Mouse (Mus musculus): Measurements from ENCODE around the gene 1700025B11Rik.
"Not testable (repeated sequence)": the region's sequence is repeated elsewhere in the genome, so short reads cannot be mapped to it uniquely, and the experiment has no call there.

Gene 1700025B11Rik

GRCm38 (mm10) chr15:77561792-77562191 is at the start of gene 1700025B11Rik:
TSS of gene 1700025B11Rik (minus strand) at chr15:77561892.
- in situ Hi-C loops (cut with MboI, MseI), result no loop called here

- in situ Hi-C loops (cut with MboI, MseI), result loop anchor here (5.0 kb wide), 1 partner anchor 56 kb away; no protein-coding TSS in a partner anchor
These were observed 44.4 kb upstream of the 1700025B11Rik start for GRCm38 (mm10) chr15:77606069-77606468.

DNA sequence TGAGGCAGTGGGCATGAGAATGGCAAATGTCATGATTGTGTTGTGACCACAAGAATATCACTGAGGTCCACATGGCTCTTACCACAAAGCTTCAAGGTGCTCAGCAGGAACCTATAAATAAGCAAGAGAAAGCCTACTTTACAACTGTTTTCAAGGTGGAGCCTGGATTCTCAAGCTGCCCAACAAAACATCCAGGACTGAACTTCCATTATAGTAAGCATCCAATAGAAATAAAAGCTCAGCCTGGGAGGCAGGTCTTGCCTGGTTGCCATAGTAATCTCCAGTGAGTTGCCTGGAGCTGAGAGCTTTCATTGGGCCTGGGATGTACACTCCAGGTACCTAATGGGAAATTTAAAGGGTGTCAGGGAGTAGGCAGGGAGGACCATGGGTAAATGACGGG is 37.3 kb upstream of the 1700025B11Rik start, which contains the start of gene Gm36245:
Gene Gm36245 (plus strand): TSS at position 301 of the 400 bp plus-strand sequence.
- in situ Hi-C loops (cut with MboI, MseI), result loop anchor here (10.0 kb wide), 1 partner anchor 616 kb away; no protein-coding TSS in a partner anchor

GRCm38 (mm10) chr15:77598429-77598828 is 36.7 kb upstream of the 1700025B11Rik start:
- in situ Hi-C loops (cut with MboI, MseI), result loop anchor here (10.0 kb wide), 1 partner anchor 616 kb away; no protein-coding TSS in a partner anchor

- in situ Hi-C loops (cut with MboI, MseI), result loop anchor here (10.0 kb wide), 1 partner anchor 619 kb away; no protein-coding TSS in a partner anchor
These were observed 34.3 kb upstream of the 1700025B11Rik start, which contains the start of gene Apol10b for GRCm38 (mm10) chr15:77595961-77596360. TSS of gene Apol10b (minus strand) at chr15:77596125.

DNA sequence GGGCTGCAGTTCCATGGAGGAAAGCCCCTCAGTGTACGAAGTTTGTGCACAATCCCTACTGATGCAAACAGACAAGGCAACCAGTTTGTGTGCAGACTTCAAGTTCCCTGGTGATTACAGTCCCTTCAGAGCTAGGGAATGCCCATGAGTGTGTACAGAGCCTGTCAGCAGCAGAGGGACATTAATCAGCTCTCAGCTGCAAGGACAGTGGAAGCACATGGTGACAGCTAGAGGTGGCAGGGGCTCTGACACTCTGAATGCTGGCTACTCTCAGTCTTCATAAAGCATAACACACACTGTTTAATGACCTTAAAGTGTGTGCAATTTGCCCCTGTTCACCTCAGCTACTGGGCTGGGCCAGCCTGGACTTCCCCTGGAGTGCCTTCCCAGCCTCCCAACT is 31.9 kb upstream of the 1700025B11Rik start:
- in situ Hi-C loops (cut with MboI, MseI), result loop anchor here (10.0 kb wide), 1 partner anchor 621 kb away; no protein-coding TSS in a partner anchor

- in situ Hi-C loops (cut with MboI, MseI), result loop anchor here (10.0 kb wide), 1 partner anchor 624 kb away; no protein-coding TSS in a partner anchor
These were observed 29.2 kb upstream of the 1700025B11Rik start for GRCm38 (mm10) chr15:77590881-77591280.

DNA sequence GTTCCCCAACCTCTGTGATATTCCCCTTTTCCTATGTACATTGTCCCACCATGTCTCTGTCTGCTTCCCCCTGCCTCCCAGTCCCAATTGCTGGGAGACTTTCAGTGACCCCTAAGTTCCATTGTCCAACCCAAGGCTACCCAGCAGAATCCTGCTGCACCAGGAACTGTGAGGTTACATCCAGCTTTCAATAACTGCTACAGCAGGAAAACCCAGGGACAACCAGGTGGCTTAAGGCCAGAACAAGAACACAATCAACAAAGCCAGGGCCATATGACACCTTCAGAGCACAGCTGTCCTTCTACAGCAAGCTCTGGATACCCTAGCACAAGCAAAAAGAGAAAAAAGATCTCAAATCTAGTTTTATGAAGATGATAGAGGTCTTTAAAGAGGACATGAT is 27.3 kb upstream of the 1700025B11Rik start:
- in situ Hi-C loops (cut with MboI, MseI), result no loop called here

- in situ Hi-C loops (cut with MboI, MseI), result no loop called here
These were observed 25.3 kb upstream of the 1700025B11Rik start for GRCm38 (mm10) chr15:77587026-77587425.

- in situ Hi-C loops (cut with MboI, MseI), result no loop called here
These were observed 20.0 kb upstream of the 1700025B11Rik start for GRCm38 (mm10) chr15:77581681-77582080.

- in situ Hi-C loops (cut with MboI, MseI), result no loop called here
These were observed 17.6 kb upstream of the 1700025B11Rik start for GRCm38 (mm10) chr15:77579311-77579710.

DNA sequence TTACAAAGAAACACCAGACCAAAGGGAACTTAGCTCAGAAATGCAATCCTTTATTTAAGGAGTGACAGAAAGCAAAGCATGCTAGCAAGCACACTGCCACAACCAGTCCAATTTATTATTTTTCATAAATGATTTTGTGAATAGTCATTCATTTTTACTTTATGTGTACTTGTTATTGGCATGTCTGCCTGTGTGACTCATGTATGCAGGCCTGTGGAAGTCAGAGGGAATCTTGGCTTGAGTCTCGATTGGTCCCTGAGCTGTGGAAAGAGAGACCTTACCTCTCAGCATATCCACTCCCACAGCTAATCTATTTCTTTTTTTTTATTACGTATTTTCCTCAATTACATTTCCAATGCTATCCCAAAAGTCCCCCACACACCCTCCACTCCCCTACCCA is 17.1 kb upstream of the 1700025B11Rik start:
- in situ Hi-C loops (cut with MboI, MseI), result no loop called here

- in situ Hi-C loops (cut with MboI, MseI), result no loop called here
These were observed 1.5 kb upstream of the 1700025B11Rik start for GRCm38 (mm10) chr15:77563219-77563618.

DNA sequence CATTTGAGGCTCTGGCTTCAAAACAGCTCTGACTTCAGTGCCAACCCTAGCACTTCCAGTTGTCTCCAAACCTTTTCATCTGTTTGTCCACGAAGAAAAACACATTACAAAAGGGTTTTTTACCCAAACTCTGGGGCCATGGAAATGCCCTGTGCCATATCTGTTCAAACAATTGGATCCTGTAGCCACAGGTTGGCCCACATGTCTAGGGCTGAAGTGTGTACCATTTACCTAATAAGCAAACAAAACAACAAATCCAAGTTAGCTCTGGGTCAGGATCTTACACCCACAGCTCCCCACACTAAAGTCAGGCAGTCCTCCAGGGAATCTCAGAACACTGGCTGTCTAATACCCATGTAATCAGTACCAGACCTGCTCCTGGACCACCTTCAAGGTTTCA is 22.5 kb downstream of the 1700025B11Rik start:
- in situ Hi-C loops (cut with MboI, MseI), result not testable (repeated sequence)

DNA sequence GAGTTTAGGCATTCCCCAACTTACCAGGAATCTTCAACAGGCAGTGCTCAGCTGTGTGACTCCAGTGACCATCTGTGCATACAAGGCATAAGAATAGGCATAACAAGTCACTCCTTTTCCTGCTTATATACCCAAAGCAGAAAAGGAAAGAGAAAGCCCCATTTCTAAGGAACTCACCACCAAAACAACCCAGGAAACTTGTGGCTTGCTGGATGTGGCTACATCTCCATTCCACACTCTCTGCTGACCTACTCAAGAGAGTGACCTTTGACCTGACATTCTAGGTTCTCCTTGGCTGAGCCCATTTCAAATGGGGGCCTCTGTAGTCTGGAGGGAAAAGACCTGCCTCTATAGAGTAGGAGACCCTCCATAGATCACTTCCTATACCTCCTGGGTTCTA is 28.5 kb downstream of the 1700025B11Rik start, which contains the start of gene Apol7c:
Gene Apol7c (minus strand): TSS at position 101 of the 400 bp plus-strand sequence.
- in situ Hi-C loops (cut with MboI, MseI), result no loop called here

DNA sequence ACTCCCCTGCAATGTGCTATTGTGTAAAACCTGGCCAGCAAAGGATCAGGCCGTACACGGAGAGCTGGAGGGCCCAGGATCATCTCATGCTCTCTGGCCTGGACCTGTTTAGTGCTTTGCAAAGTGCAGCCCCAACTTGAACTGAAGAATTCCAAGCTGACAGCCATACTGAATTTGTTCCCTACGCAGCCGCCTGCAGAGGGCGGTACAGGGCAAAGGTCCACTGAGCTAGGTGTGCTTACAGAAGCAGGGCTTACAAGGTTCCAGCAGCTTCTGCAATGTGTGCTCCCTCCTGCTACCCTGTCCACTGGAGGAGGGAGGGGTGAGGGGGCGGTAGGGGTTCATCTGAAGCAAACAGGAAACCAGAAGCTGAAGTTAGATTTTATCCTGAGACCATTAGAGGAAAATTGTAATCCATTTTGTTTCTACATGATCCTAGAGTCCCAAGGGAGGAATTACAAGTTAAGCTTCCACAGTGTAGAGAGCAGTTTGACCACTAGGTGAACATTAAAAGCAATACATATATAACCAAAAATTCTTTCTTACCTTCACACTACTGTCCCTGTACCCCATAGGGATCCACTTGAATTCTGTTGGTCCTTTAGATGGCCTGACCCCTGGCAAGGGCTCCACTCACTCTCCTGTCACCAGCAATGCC is 38.4 kb downstream of the 1700025B11Rik start:
- in situ Hi-C loops (cut with MboI, MseI), result not testable (repeated sequence)

DNA sequence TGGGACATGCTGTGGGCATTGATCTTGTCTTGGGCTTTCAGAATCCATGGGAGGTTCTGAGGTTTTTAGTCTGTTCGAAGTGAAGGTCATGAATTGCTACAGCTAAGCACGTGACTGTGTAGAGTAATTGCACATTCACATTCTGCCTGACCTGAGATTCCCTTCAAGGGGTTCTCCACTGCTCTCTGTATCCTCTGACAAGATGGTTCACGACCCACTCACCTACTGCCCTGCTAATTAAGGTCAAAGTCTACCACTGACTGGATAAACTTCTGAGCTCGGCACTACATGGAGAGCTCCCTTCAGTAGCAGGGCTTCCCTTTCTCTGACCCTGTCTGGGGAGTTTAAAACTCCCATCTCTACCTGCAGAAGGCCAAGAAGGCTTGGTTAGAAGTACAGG is 41.1 kb downstream of the 1700025B11Rik start:
- in situ Hi-C loops (cut with MboI, MseI), result not testable (repeated sequence)
